Mouse (Mus musculus): ENCODE measurements around the gene Uqcr10. TPM values are rescaled to one million over a fixed set of nuclear protein-coding genes. Genes with fewer than 3 reads are reported as not detected.

Gene Uqcr10
- polyA plus RNA-seq, 1 experiment from 2014 or later: 652 TPM

DNA sequence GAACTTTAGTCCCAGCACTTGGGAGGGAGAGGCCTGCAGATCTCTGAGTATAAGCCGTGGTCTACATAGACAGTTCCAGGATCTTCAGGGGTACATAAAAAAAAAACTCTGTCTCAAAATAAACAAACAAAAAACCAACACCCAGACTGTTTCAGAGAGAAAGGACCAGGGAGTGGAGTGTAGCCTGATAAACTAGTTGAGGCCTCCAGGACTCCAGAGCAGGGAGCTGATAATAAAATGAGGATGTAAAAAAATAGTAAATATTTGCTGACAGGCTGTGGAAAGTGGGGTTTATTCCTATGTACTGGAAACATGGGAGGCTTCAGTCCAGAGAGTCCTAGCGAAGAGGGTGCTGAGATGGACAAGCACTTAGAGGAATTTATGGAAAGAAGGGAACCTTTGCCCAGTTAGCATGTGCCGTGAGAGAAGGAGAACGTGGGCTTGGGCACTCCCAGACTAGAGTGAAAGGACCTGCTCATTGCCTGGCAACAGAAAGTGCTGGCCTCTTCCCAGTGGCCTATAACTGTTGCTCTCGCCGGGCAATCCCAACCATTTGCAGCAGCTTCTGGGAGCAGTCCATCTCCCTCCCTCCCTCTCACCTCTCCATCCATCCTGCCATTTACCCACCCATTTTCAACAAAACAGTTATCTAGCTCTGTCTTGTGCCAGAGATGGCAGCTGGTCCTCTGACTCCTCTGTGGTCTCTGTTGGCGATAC lies 43.7 kb downstream of the Uqcr10 start:
- Histone ChIP-seq H3K27ac (no peak overlapping the region), H3K4me3 (no peak overlapping the region), H3K9me3 (no peaks in the 10 kb centered on the region), H3K36me3 (replicated peaks) (peaks cover 83% of the 10 kb centered on the region), H3K4me1 (no peaks in the 10 kb centered on the region), H3K27me3 (ENCODE audit: poor library complexity, severe bottlenecking) (no peaks in the 10 kb centered on the region)
- no peak for DNase-seq (ENCODE audit: extremely low spot score, low spot score)
- WGBS: 91% methylated on average over 7 of the region's 7 CpGs

DNA sequence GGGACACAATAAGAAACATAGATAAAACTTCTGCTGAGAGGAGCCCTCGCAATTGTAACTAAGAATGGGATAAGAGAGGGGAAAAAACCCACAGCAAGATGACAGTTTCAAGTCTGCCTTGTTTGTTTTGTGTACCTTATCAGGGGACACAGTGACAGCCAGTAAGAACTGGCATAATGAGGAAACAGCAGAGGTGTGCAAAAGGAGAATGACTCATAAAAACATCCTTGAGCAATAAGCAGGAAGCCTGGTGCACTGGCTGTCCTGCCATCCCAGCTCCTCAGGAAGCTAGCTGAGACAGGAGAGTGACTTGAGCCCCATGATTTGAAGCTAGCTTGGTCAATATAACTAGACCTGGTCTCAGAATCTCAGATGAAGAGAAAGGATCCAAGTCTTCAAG lies 44.3 kb downstream of the Uqcr10 start:
- Histone ChIP-seq H3K4me3 (no peak overlapping the region), H3K27me3 (ENCODE audit: poor library complexity, severe bottlenecking) (no peaks in the 10 kb centered on the region), H3K4me1 (no peaks in the 10 kb centered on the region), H3K9me3 (no peaks in the 10 kb centered on the region), H3K36me3 (replicated peaks) (peaks cover 86% of the 10 kb centered on the region), H3K27ac (no peak overlapping the region)
- WGBS: 90% methylated on average over 1 of the region's 1 CpGs
- DNase-seq (ENCODE audit: extremely low spot score, low spot score): no peak

Other genes with a start within 250 kb of the Uqcr10 start
- 28.0 and 29.4 TPM in 2 replicates for gene Mtmr3, start 109.5 kb downstream of the Uqcr10 start, polyA plus RNA-seq (2016; fragmentation: Nextera tagmentation; extraction: Ambion mirVana)
- gene Gm11032, start 84.3 kb downstream of the Uqcr10 start, polyA plus RNA-seq (2016; fragmentation: Nextera tagmentation; extraction: Ambion mirVana): not detected in 2 replicates
- gene Ascc2, start 66.6 kb downstream of the Uqcr10 start, polyA plus RNA-seq (2016; fragmentation: Nextera tagmentation; extraction: Ambion mirVana): 38.1 and 38.7 TPM in 2 replicates
- gene Zmat5, start 336 bp upstream of the Uqcr10 start, polyA plus RNA-seq (2016; fragmentation: Nextera tagmentation; extraction: Ambion mirVana): 76.8 and 79.6 TPM in 2 replicates
- 0.15 TPM in 1 of 2 replicates, not detected in the other for gene Cabp7, start 42.4 kb upstream of the Uqcr10 start, polyA plus RNA-seq (2016; fragmentation: Nextera tagmentation; extraction: Ambion mirVana)
- 57.4 and 62.4 TPM in 2 replicates for gene Nf2, start 145.2 kb upstream of the Uqcr10 start, polyA plus RNA-seq (2016; fragmentation: Nextera tagmentation; extraction: Ambion mirVana)
- gene Nipsnap1, start 169.6 kb upstream of the Uqcr10 start, polyA plus RNA-seq (2016; fragmentation: Nextera tagmentation; extraction: Ambion mirVana): 84.6 and 86.8 TPM in 2 replicates
- 56.8 and 58.2 TPM in 2 replicates for gene Thoc5, start 191.0 kb upstream of the Uqcr10 start, polyA plus RNA-seq (2016; fragmentation: Nextera tagmentation; extraction: Ambion mirVana)
- gene Nefh, start 243.7 kb upstream of the Uqcr10 start, polyA plus RNA-seq (2016; fragmentation: Nextera tagmentation; extraction: Ambion mirVana): 0.11 and 0.17 TPM in 2 replicates

Data from forebrain, embryonic 10.5 days (tissue).